Mouse (Mus musculus): ENCODE measurements around the gene Alg6. TPM values are rescaled to one million over a fixed set of nuclear protein-coding genes. Genes with fewer than 3 reads are reported as not detected.

Gene Alg6
- polyA plus RNA-seq (2015; fragmentation: Nextera tagmentation; extraction: Ambion mirVana): 17.0 and 17.9 TPM in 2 replicates

DNA sequence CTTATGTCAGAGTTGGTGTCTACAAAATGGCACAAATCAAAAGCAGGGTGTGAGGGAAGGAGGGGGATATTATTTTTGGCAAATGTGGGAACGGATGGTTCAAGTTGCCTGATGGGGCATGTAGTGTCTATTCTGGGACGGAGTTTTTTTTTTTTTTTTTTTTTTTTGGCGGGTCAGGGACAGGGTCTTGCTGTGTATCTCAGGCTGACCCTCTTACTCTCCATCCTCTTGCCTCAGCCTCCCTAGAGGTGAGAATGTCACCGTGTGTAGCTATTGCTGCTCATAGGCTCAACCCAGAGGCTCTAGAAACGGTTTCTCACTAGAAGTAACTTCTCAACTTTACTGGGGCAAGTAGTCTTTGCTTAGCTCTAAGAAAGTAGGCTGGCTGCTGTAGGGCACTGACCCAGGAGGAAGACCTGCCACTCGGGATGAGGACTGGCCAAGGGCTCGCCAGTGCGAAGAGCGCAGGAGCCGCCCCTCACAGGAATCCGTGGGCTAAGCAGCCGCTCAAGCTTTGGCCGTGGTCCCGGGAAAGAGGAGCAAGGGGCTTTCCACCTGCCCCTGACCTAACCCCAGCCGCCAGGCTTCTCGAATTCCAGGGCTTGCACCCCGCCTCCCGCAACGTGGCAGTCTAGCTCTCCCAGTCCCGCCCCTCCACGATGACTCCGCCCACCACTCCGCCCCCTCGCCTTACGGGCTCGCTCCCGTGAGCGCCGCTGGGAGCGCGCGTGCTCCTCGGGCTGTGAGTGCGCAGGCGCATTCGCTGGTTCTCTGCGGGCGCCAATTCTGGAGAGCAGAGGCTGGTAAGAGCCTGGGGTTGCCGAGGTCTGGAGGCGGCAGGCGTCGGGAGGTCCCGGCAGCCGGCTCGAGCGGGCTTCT lies at the start of gene Alg6:
Alg6 (plus strand) TSS at position 761 of the 879 bp plus-strand sequence.
- peaks cover 8% of the 10 kb centered on the region; the same call in 1 of the 2 replicates for H3K36me3 ChIP-seq
- peak within 1 kb of the TSS; percentile 79 for H3K4me2 ChIP-seq
- H3K4me3 ChIP-seq: peak within 1 kb of the TSS; percentile 55
- H3K4me1 ChIP-seq: no peaks in the 10 kb centered on the region; the same call in 1 of the 2 replicates
- peak; percentile 91 for ATAC-seq (ENCODE audit: insufficient number of reproducible peaks, low FRiP score, low TSS enrichment, low read depth)
- no peaks in the 10 kb centered on the region for H3K27me3 ChIP-seq
- H3K9me3 ChIP-seq: no peaks in the 10 kb centered on the region
- 4% methylated on average over 46 of the region's 46 CpGs for WGBS
- H3K9ac ChIP-seq: peak within 1 kb of the TSS; percentile 68
- H3K27ac ChIP-seq: peak within 1 kb of the TSS; percentile 79

GRCm38 (mm10) chr4:99670203-99670851 lies 45.1 kb upstream of the Alg6 start:
- no peak for ATAC-seq (ENCODE audit: insufficient number of reproducible peaks, low FRiP score, low TSS enrichment, low read depth)
- WGBS: 89% methylated on average over 7 of the region's 7 CpGs
- no peak overlapping the region for H3K27ac ChIP-seq
- H3K27me3 ChIP-seq: peaks cover 7% of the 10 kb centered on the region
- no peaks in the 10 kb centered on the region for H3K9me3 ChIP-seq
- no peaks in the 10 kb centered on the region for H3K36me3 ChIP-seq
- H3K9ac ChIP-seq: no peak overlapping the region
- no peak overlapping the region for H3K4me3 ChIP-seq
- no peak overlapping the region for H3K4me2 ChIP-seq
- no peaks in the 10 kb centered on the region for H3K4me1 ChIP-seq

DNA sequence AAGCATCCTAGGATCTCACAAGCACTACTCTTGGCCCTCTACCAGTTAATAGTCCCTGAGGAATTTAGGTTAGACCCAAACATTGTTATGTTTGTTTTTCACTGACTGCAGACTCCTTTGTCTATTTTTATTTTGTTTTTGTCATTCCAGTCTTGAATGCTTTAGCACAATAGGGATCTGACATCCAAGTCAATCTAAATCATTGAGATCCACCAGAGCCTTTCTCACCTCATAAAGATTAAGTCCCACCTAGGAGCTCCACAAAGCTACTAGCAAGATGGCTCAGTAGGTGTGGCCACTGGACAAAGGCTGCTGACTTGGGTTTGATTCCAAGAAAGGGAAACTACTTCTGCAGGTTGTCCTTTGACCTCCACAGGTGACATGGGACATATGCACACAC lies 40.3 kb upstream of the Alg6 start:
- Histone ChIP-seq H3K4me2 (no peak overlapping the region), H3K9ac (no peak overlapping the region), H3K4me3 (no peak overlapping the region), H3K27me3 (no peaks in the 10 kb centered on the region), H3K27ac (no peak overlapping the region), H3K4me1 (no peaks in the 10 kb centered on the region), H3K36me3 (no peaks in the 10 kb centered on the region), H3K9me3 (no peaks in the 10 kb centered on the region)
- ATAC-seq (ENCODE audit: insufficient number of reproducible peaks, low FRiP score, low TSS enrichment, low read depth): no peak

DNA sequence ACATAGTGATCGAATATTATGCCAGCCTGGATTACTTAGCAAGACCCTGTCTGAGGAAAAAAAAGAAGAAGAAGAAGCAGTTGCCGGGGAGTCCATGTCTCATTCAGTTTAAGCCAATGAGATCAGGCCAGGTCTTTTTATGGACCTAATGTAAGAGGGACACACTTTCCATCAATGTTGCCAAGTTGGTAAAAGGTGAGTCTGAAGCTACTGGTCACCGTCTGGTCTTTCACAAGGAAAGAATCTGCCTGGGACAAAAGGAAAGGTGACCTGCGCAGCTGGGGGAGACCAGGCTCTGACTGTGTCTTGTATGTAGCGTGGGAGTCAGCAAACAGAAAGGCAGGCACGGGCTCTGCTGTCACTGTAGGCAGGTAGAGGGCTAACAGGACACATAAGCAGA lies 31.5 kb upstream of the Alg6 start:
- Histone ChIP-seq H3K36me3 (no peaks in the 10 kb centered on the region), H3K4me1 (no peaks in the 10 kb centered on the region), H3K27ac (no peak overlapping the region), H3K4me3 (no peak overlapping the region), H3K9me3 (no peaks in the 10 kb centered on the region), H3K9ac (no peak overlapping the region), H3K4me2 (no peak overlapping the region), H3K27me3 (no peaks in the 10 kb centered on the region; the same call in 1 of the 2 replicates)
- ATAC-seq (ENCODE audit: insufficient number of reproducible peaks, low FRiP score, low TSS enrichment, low read depth): no peak
- WGBS: 82% methylated on average over 6 of the region's 6 CpGs

DNA sequence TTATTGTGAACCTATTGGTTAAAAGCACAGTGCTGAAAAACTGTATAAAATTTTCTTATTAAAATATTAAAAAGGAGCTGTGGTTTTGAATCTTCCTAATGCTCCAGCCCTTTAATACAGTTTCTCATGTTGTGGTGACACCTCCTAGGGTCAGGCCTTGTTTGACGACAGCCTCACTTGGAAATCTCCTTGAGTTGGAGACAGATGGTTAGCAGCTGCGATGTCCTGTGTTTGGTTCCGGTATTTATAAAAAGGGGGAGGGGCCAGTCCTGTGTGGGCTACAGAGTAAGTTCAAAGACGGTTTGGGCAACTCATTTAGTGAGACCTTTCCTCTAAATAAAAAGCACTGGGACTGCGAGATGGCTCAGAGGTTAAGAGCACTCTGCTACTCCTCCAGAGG lies 29.2 kb upstream of the Alg6 start:
- Histone ChIP-seq H3K9me3 (no peaks in the 10 kb centered on the region), H3K4me3 (no peak overlapping the region), H3K27ac (no peak overlapping the region), H3K4me1 (no peaks in the 10 kb centered on the region), H3K9ac (no peak overlapping the region), H3K4me2 (no peak overlapping the region), H3K36me3 (no peaks in the 10 kb centered on the region), H3K27me3 (no peaks in the 10 kb centered on the region; the same call in 1 of the 2 replicates)
- ATAC-seq (ENCODE audit: insufficient number of reproducible peaks, low FRiP score, low TSS enrichment, low read depth): no peak
- WGBS: 37% methylated on average over 5 of the region's 5 CpGs

- H3K27me3 ChIP-seq: no peaks in the 10 kb centered on the region
- H3K9me3 ChIP-seq: no peaks in the 10 kb centered on the region
- WGBS: 80% methylated on average over 6 of the region's 6 CpGs
- H3K4me3 ChIP-seq: no peak overlapping the region
- H3K9ac ChIP-seq: no peak overlapping the region
- no peak for ATAC-seq (ENCODE audit: insufficient number of reproducible peaks, low FRiP score, low TSS enrichment, low read depth)
- H3K36me3 ChIP-seq: no peaks in the 10 kb centered on the region
- H3K4me1 ChIP-seq: no peaks in the 10 kb centered on the region; the same call in 1 of the 2 replicates
- H3K4me2 ChIP-seq: no peak overlapping the region
- no peak overlapping the region for H3K27ac ChIP-seq
Observed at GRCm38 (mm10) chr4:99712583-99713183, 2.8 kb upstream of the Alg6 start.

DNA sequence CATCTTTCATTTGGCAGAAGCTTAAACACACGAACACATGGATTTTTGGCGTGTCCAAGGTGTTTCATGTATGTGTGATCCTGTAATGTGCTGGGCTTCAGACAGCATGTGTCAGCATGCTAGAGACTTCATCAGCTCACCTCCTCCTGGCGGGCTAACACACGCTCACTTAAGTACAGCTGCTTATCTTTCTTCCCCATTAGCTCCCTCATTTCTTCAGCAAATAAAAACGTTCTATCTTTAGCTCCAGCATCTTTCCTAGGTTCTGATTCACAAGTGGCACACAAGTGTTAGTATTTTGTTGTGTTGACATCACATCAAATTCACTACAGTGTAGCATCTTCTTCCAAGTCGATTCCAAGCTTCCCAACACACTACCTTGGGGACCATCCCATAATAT lies 1.5 kb upstream of the Alg6 start:
- ATAC-seq (ENCODE audit: insufficient number of reproducible peaks, low FRiP score, low TSS enrichment, low read depth): no peak
- no peak overlapping the region for H3K4me3 ChIP-seq
- no peak overlapping the region for H3K27ac ChIP-seq
- H3K9ac ChIP-seq: no peak overlapping the region
- H3K9me3 ChIP-seq: no peaks in the 10 kb centered on the region
- peaks cover under 1% of the 10 kb centered on the region; the same call in 1 of the 2 replicates for H3K36me3 ChIP-seq
- 88% methylated on average over 6 of the region's 6 CpGs for WGBS
- no peak overlapping the region for H3K4me2 ChIP-seq
- no peaks in the 10 kb centered on the region for H3K27me3 ChIP-seq
- no peaks in the 10 kb centered on the region; the same call in 1 of the 2 replicates for H3K4me1 ChIP-seq

GRCm38 (mm10) chr4:99715783-99716416 lies 436 bp downstream of the Alg6 start:
- Histone ChIP-seq H3K4me2 (peak overlapping the region; percentile 79), H3K4me1 (no peaks in the 10 kb centered on the region; the same call in 1 of the 2 replicates), H3K9me3 (no peaks in the 10 kb centered on the region), H3K27ac (peak overlapping the region; percentile 70), H3K36me3 (peaks cover 9% of the 10 kb centered on the region; the same call in 1 of the 2 replicates), H3K4me3 (peak overlapping the region; percentile 55), H3K9ac (peak overlapping the region; percentile 68), H3K27me3 (no peaks in the 10 kb centered on the region)
- ATAC-seq (ENCODE audit: insufficient number of reproducible peaks, low FRiP score, low TSS enrichment, low read depth): peak; percentile 18; the same call in 1 of the 2 replicates
- WGBS: 24% methylated on average over 25 of the region's 25 CpGs

DNA sequence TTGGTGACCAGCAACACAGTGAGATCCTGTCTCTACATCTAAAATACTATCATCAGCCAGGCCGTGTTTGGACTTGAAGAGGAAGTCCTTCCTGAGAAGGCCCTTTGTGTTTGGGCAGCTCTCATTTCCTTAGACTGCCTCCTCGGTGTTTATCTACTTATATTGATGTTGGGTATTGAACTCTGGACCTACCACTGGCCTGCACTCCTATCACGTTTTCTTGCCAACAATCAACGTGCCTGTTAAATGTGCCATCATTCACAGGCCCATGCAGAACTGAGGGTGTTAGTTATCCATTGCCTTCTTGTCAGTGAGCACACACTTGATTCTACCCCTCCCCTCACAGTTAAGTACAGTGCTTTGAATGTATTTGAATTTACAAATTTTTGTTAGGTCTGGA lies 2.4 kb downstream of the Alg6 start:
- no peaks in the 10 kb centered on the region; the same call in 1 of the 2 replicates for H3K4me1 ChIP-seq
- no peak overlapping the region for H3K4me3 ChIP-seq
- H3K4me2 ChIP-seq: no peak overlapping the region
- no peaks in the 10 kb centered on the region for H3K9me3 ChIP-seq
- H3K27me3 ChIP-seq: no peaks in the 10 kb centered on the region
- no peak overlapping the region for H3K9ac ChIP-seq
- ATAC-seq (ENCODE audit: insufficient number of reproducible peaks, low FRiP score, low TSS enrichment, low read depth): no peak
- WGBS: 78% methylated on average over 4 of the region's 4 CpGs
- H3K27ac ChIP-seq: no peak overlapping the region
- H3K36me3 ChIP-seq: peaks cover 9% of the 10 kb centered on the region; the same call in 1 of the 2 replicates

GRCm38 (mm10) chr4:99724331-99724730 lies 8.9 kb downstream of the Alg6 start:
- no peak overlapping the region for H3K27ac ChIP-seq
- 90% methylated on average over 4 of the region's 4 CpGs for WGBS
- peaks cover 28% of the 10 kb centered on the region for H3K36me3 ChIP-seq
- no peaks in the 10 kb centered on the region for H3K27me3 ChIP-seq
- no peaks in the 10 kb centered on the region for H3K9me3 ChIP-seq
- no peak overlapping the region for H3K9ac ChIP-seq
- no peak overlapping the region for H3K4me2 ChIP-seq
- no peak for ATAC-seq (ENCODE audit: insufficient number of reproducible peaks, low FRiP score, low TSS enrichment, low read depth)
- H3K4me1 ChIP-seq: no peaks in the 10 kb centered on the region
- no peak overlapping the region for H3K4me3 ChIP-seq

GRCm38 (mm10) chr4:99725914-99726451 lies 10.5 kb downstream of the Alg6 start:
- H3K4me1 ChIP-seq: no peaks in the 10 kb centered on the region
- H3K27ac ChIP-seq: no peak overlapping the region
- H3K9me3 ChIP-seq: no peaks in the 10 kb centered on the region; the same call in 1 of the 2 replicates
- no peak overlapping the region for H3K9ac ChIP-seq
- H3K27me3 ChIP-seq: no peaks in the 10 kb centered on the region
- H3K4me3 ChIP-seq: no peak overlapping the region
- H3K36me3 ChIP-seq: peaks cover 40% of the 10 kb centered on the region
- ATAC-seq (ENCODE audit: insufficient number of reproducible peaks, low FRiP score, low TSS enrichment, low read depth): no peak
- H3K4me2 ChIP-seq: no peak overlapping the region
- 88% methylated on average over 8 of the region's 8 CpGs for WGBS
